Mouse (Mus musculus) kidney, adult 2 months (tissue): ENCODE data around the gene Atrnl1.

Experiments used
- CTCF ChIP-seq: fragments of 200-500 bp; conservative IDR thresholded peaks from 2 replicates; pipeline ENCODE4 v1.5.1; 2011; ENCODE audit warnings: low read depth, mild to moderate bottlenecking, control low read depth, low read length, moderate library complexity, mixed read lengths; ENCODE audit not compliant: insufficient read depth, insufficient read length
- POLR2A ChIP-seq: fragments of 200-500 bp; IDR thresholded peaks from one replicate; pipeline ENCODE4 v1.6.1; 2011; ENCODE audit warnings: low read depth, low read length, control low read depth

DNA sequence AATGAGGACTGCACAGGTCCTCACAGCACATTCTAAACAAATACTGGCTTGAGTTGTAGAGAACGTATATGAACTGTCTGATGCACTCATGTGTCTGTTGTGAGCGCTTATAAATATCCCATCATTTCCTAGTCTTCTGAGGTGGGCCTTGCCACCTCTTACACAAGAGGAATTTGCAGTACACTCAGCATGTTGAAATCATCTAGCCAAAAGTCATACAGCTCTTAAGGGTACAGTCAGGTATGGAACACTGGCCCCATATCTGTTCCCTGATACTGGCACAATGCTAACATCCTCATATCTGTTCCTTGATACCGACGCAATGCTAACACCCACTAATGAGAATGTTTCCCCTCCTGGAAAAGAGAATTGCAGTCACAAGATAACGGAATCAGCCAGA is 488.7 kb downstream of the Atrnl1 start:
- TF ChIP-seq POLR2A, result no peak
- no peak for TF ChIP-seq CTCF
